15 mouse cellular contexts compared by ENCODE assay signal in genomic region chr12:21431039-21431438, GRCm38 (mm10). TPM values are rescaled to one million over a fixed set of nuclear protein-coding genes. Genes with fewer than 3 reads are reported as not detected.
DNase-seq lines count a peak whose midpoint lies in the region; ATAC-seq and TF ChIP-seq lines count a peak whose summit lies in the region.
"Had no signal": no experiment of that assay in that cellular context is flagged by ENCODE, and none has a peak within 500 bp of the region (broad histone marks: within the 10 kb centered on the region; RNA-seq: fewer than 3 reads in every experiment).

No protein-coding gene starts in this region.

- 55% methylated on average over 2 of the region's 2 CpGs for WGBS in lung, embryonic 14.5 days
- WGBS in forebrain, embryonic 16.5 days, result 75% methylated on average over 2 of the region's 2 CpGs

- no peaks in the 10 kb centered on the region for H3K36me3 ChIP-seq in lung, embryonic 14.5 days (ENCODE audit: insufficient read depth)
- no peaks in the 10 kb centered on the region for H3K36me3 ChIP-seq in E14TG2a.4 (ENCODE audit: insufficient read depth, low read length)
- H3K36me3 ChIP-seq in forebrain, embryonic 16.5 days (ENCODE audit: control insufficient read depth, insufficient read depth), result no peaks in the 10 kb centered on the region
- H3K36me3 ChIP-seq: embryonic facial prominence, embryonic 12.5 days; forebrain, embryonic 10.5 days had no signal

- H3K27me3 ChIP-seq in lung, embryonic 14.5 days (ENCODE audit: insufficient read depth, low read length), result no peaks in the 10 kb centered on the region
- H3K27me3 ChIP-seq in E14TG2a.4 (ENCODE audit: insufficient read depth, low read length), result no peaks in the 10 kb centered on the region
- no peaks in the 10 kb centered on the region for H3K27me3 ChIP-seq in forebrain, embryonic 16.5 days (replicated peaks; ENCODE audit: control insufficient read depth, insufficient read depth, low read length)
- H3K27me3 ChIP-seq: embryonic facial prominence, embryonic 12.5 days had no signal

- no peak overlapping the region for H3K4me2 ChIP-seq in lung, embryonic 14.5 days
- no peak overlapping the region for H3K4me2 ChIP-seq in forebrain, embryonic 16.5 days (ENCODE audit: low read length)
- H3K4me2 ChIP-seq: embryonic facial prominence, embryonic 12.5 days had no signal

- TF ChIP-seq CTCF in lung, embryonic 14.5 days (IDR thresholded peaks at IDR 0.05; ENCODE audit: low read depth), result 0 out of 2 replicates have a peak, but pooled peaks have one; percentile 16
- no peak for TF ChIP-seq CTCF in E14TG2a.4 (conservative IDR thresholded peaks at IDR 0.05; ENCODE audit: low read length)

- no peak for ATAC-seq in lung, embryonic 14.5 days (ENCODE audit: insufficient read depth)
- peak; percentile 63 for ATAC-seq in megakaryocyte progenitor cell, adult 5-6 weeks (replicated peaks; ENCODE audit: poor library complexity)
- no peak for ATAC-seq in monocyte, adult 5-6 weeks (replicated peaks; ENCODE audit: insufficient number of reproducible peaks, low FRiP score, low TSS enrichment, poor library complexity, severe bottlenecking)
- ATAC-seq in forebrain, embryonic 16.5 days, result no peak
- ATAC-seq: hindbrain, postnatal 0 days had no signal

- DNase-seq in lung, embryonic 14.5 days, result peak; percentile 8
- DNase-seq in lung, postnatal 14 days, result no peak
- peak; percentile 19 for DNase-seq in NIH3T3 (ENCODE audit: low read depth)
- no peak for DNase-seq in frontal cortex, postnatal 25 days (ENCODE audit: low spot score in 2 of 2)
- DNase-seq: cerebellum, adult 18-20 months; heart, adult 18-20 months; heart, postnatal 10 days; kidney, adult 9 months had no signal

- no peak overlapping the region for H3K9ac ChIP-seq in lung, embryonic 14.5 days
- H3K9ac ChIP-seq in forebrain, embryonic 16.5 days (replicated peaks; ENCODE audit: low read depth, low read length), result no peak overlapping the region
- H3K9ac ChIP-seq: embryonic facial prominence, embryonic 12.5 days had no signal

- H3K4me1 ChIP-seq in lung, embryonic 14.5 days (ENCODE audit: insufficient read depth), result 0 out of 2 replicates have a peak, but pooled peaks cover 2% of the 10 kb centered on the region
- H3K4me1 ChIP-seq in E14TG2a.4 (replicated peaks; ENCODE audit: low read depth, low read length), result peaks cover 90% of the 10 kb centered on the region
- H3K4me1 ChIP-seq in forebrain, embryonic 16.5 days (replicated peaks; ENCODE audit: control insufficient read depth, insufficient read depth, low read length), result peaks cover 7% of the 10 kb centered on the region

- no peaks in the 10 kb centered on the region for H3K9me3 ChIP-seq in lung, embryonic 14.5 days (ENCODE audit: low read depth, low read length)
- no peaks in the 10 kb centered on the region for H3K9me3 ChIP-seq in E14TG2a.4 (ENCODE audit: low read length)
- no peaks in the 10 kb centered on the region for H3K9me3 ChIP-seq in forebrain, embryonic 16.5 days (ENCODE audit: control insufficient read depth, low read length)
- H3K9me3 ChIP-seq: embryonic facial prominence, embryonic 12.5 days; forebrain, embryonic 10.5 days had no signal

- H3K27ac ChIP-seq in lung, embryonic 14.5 days (ENCODE audit: low read depth), result no peak overlapping the region
- H3K27ac ChIP-seq in forebrain, embryonic 16.5 days (ENCODE audit: low read length), result no peak overlapping the region
- H3K27ac ChIP-seq: embryonic facial prominence, embryonic 12.5 days; forebrain, embryonic 10.5 days; hindbrain, postnatal 0 days had no signal

- no peak overlapping the region for H3K4me3 ChIP-seq in lung, embryonic 14.5 days (ENCODE audit: low read depth, low read length)
- peak overlapping the region; percentile 11; the same call in 1 of the 2 replicates for H3K4me3 ChIP-seq in E14TG2a.4 (replicated peaks; ENCODE audit: low read length)
- H3K4me3 ChIP-seq in forebrain, embryonic 16.5 days (replicated peaks; ENCODE audit: low read length), result no peak overlapping the region
- H3K4me3 ChIP-seq: embryonic facial prominence, embryonic 12.5 days; forebrain, embryonic 10.5 days had no signal

RNA-seq across cellular contexts. Expression of gene Ywhaq, which starts 13.6 kb away (rescaled TPM):
- 805 and 834 TPM in 2 replicates for polyA plus RNA-seq in lung, embryonic 14.5 days (2014; fragmentation: Nextera tagmentation; extraction: Ambion mirVana)
- 333 and 362 TPM in 2 replicates for total RNA-seq in megakaryocyte progenitor cell, adult 5-6 weeks (2015)
- 169 and 171 TPM in 2 replicates for total RNA-seq in megakaryocyte progenitor cell, adult 5-6 weeks (2017)
- total RNA-seq in monocyte, adult 5-6 weeks (2017), result 211 to 254 TPM (median 218 TPM) in 3 replicates
- polyA plus RNA-seq in forebrain, embryonic 16.5 days (2015; fragmentation: Nextera tagmentation; extraction: Ambion mirVana), result 1,089 and 1,150 TPM in 2 replicates

RNA-seq across cellular contexts. Expression of gene Adam17, which starts 57.6 kb away (rescaled TPM):
- polyA plus RNA-seq in lung, embryonic 14.5 days (2014; fragmentation: Nextera tagmentation; extraction: Ambion mirVana), result 45.5 and 50.3 TPM in 2 replicates
- 38.1 and 39.0 TPM in 2 replicates for total RNA-seq in megakaryocyte progenitor cell, adult 5-6 weeks (2015)
- total RNA-seq in megakaryocyte progenitor cell, adult 5-6 weeks (2017), result 48.1 and 53.6 TPM in 2 replicates
- total RNA-seq in monocyte, adult 5-6 weeks (2017), result 104 to 119 TPM (median 113 TPM) in 3 replicates
- 18.0 and 23.2 TPM in 2 replicates for polyA plus RNA-seq in forebrain, embryonic 16.5 days (2015; fragmentation: Nextera tagmentation; extraction: Ambion mirVana)

Comparison
In these comparisons a context has a peak if more than half of its experiments do, and no peak if none do; other contexts are left out.
1. DNase-seq: peak in lung, embryonic 14.5 days (single experiment) and NIH3T3 (single experiment); none in lung, postnatal 14 days (single experiment) and frontal cortex, postnatal 25 days (0 of 2).